Mouse (Mus musculus): ENCODE results near the gene A230050P20Rik.

Gene A230050P20Rik

GRCm38 (mm10) chr9:20875021-20875790 lies 6.8 kb downstream of the A230050P20Rik start:
- no peak for DNase-seq (ENCODE audit: low spot score)

GRCm38 (mm10) chr9:20876318-20877117 lies 8.1 kb downstream of the A230050P20Rik start:
- no peak for DNase-seq (ENCODE audit: low spot score)

GRCm38 (mm10) chr9:20877118-20878040 lies 8.9 kb downstream of the A230050P20Rik start:
- no peak for DNase-seq (ENCODE audit: low spot score)

- peak; percentile 100 for DNase-seq (ENCODE audit: low spot score)
Measured at GRCm38 (mm10) chr9:20878041-20878709, 9.7 kb downstream of the A230050P20Rik start.

- no peak for DNase-seq (ENCODE audit: low spot score)
Measured at GRCm38 (mm10) chr9:20878710-20879065, 10.2 kb downstream of the A230050P20Rik start.

GRCm38 (mm10) chr9:20879097-20879792 lies 10.8 kb downstream of the A230050P20Rik start, which contains the start of gene Angptl6:
TSS of gene Angptl6 (minus strand) at chr9:20879727.
- DNase-seq (ENCODE audit: low spot score): peak; percentile 7

GRCm38 (mm10) chr9:20886563-20886962 lies 18.1 kb downstream of the A230050P20Rik start:
- DNase-seq (ENCODE audit: low spot score): no peak

GRCm38 (mm10) chr9:20887191-20887590 lies 18.7 kb downstream of the A230050P20Rik start:
- no peak for DNase-seq (ENCODE audit: low spot score)

GRCm38 (mm10) chr9:20887704-20888385 lies 19.4 kb downstream of the A230050P20Rik start, which contains the start of gene Ppan:
TSS of gene Ppan (plus strand) at chr9:20888175.
- DNase-seq (ENCODE audit: low spot score): peak; percentile 91

GRCm38 (mm10) chr9:20888386-20888765 lies 19.9 kb downstream of the A230050P20Rik start:
- no peak for DNase-seq (ENCODE audit: low spot score)

- no peak for DNase-seq (ENCODE audit: low spot score)
Measured at GRCm38 (mm10) chr9:20889185-20890141, 21.0 kb downstream of the A230050P20Rik start.

GRCm38 (mm10) chr9:20890411-20890810 lies 22.0 kb downstream of the A230050P20Rik start:
- DNase-seq (ENCODE audit: low spot score): no peak

GRCm38 (mm10) chr9:20891339-20892103 lies 23.1 kb downstream of the A230050P20Rik start:
- no peak for DNase-seq (ENCODE audit: low spot score)

- no peak for DNase-seq (ENCODE audit: low spot score)
Measured at GRCm38 (mm10) chr9:20892104-20892653, 23.7 kb downstream of the A230050P20Rik start.

GRCm38 (mm10) chr9:20893069-20893468 lies 24.6 kb downstream of the A230050P20Rik start:
- no peak for DNase-seq (ENCODE audit: low spot score)

GRCm38 (mm10) chr9:20893590-20894343 lies 25.3 kb downstream of the A230050P20Rik start:
- no peak for DNase-seq (ENCODE audit: low spot score)

- no peak for DNase-seq (ENCODE audit: low spot score)
Measured at GRCm38 (mm10) chr9:20894629-20895028, 26.2 kb downstream of the A230050P20Rik start.

All from urinary bladder, postnatal 25 days (tissue).